Mouse (Mus musculus) forebrain, embryonic 14.5 days (tissue): ENCODE measurements around the gene Cep164. TPM values are rescaled to one million over a fixed set of nuclear protein-coding genes. Genes with fewer than 3 reads are reported as not detected.
A peak's percentile ranks its signal among the peaks of the same experiment; 100 is the strongest.

Experiments used
- ATAC-seq: fragments of 200-750 bp; cut with Nextera tagmentation; 2 replicates; pipeline ENCODE4 v1.8.0; 2017; ENCODE audit warnings: mild to moderate bottlenecking, moderate library complexity
- DNase-seq: peaks from one replicate; pipeline ENCODE4 v3.0.0-alpha.2; 2015; ENCODE audit warnings: low spot score
- H3K27ac ChIP-seq: fragments of 300-500 bp; sonication (generic); 2 replicates; pipeline ENCODE4 v1.5.1; 2014; ENCODE audit warnings: low read depth, mild to moderate bottlenecking, control low read depth, low read length, moderate library complexity
- H3K27me3 ChIP-seq: fragments of 300-500 bp; sonication (generic); replicated peaks from 2 replicates; pipeline ENCODE4 v1.6.1; 2014; ENCODE audit warnings: low read length, control low read depth, mixed read lengths; ENCODE audit not compliant: control insufficient read depth, insufficient read depth
- H3K36me3 ChIP-seq: fragments of 300-500 bp; sonication (generic); 2 replicates; pipeline ENCODE4 v1.6.1; 2014; ENCODE audit warnings: low read length, control low read depth; ENCODE audit not compliant: control insufficient read depth, insufficient read depth
- H3K4me1 ChIP-seq: fragments of 300-500 bp; sonication (generic); 2 replicates; pipeline ENCODE4 v1.6.1; 2014; ENCODE audit warnings: antibody characterized with exemption, low read length, control low read depth; ENCODE audit not compliant: control insufficient read depth, insufficient read depth
- H3K4me2 ChIP-seq: fragments of 300-500 bp; sonication (generic); 2 replicates; pipeline ENCODE4 v1.6.1; 2014; ENCODE audit warnings: mild to moderate bottlenecking, control low read depth, low read length
- H3K4me3 ChIP-seq: fragments of 300-500 bp; sonication (generic); 2 replicates; pipeline ENCODE4 v1.5.1; 2014; ENCODE audit warnings: low read depth, low read length, control low read depth
- H3K9ac ChIP-seq: fragments of 300-500 bp; sonication (generic); 2 replicates; pipeline ENCODE4 v1.6.1; 2014; ENCODE audit warnings: mild to moderate bottlenecking, low read length, control low read depth, moderate library complexity
- H3K9me3 ChIP-seq: fragments of 300-500 bp; sonication (generic); replicated peaks from 2 replicates; pipeline ENCODE4 v1.6.1; 2016; ENCODE audit warnings: low read length, control low read depth, mixed read lengths; ENCODE audit not compliant: control insufficient read depth
- WGBS: fragments of 180-500 bp; shearing (Covaris S2); extraction: QIAGEN DNeasy Blood & Tissue Kit; methylation state at CpG from one replicate; pipeline ENCODE4 v1.1.7; 2014; 5-methylcytosine and 5-hydroxymethylcytosine counted together
- polyA plus RNA-seq: library from polyadenylated mRNA; unstranded; fragments of >200 nt; fragmentation: Nextera tagmentation; extraction: Ambion mirVana; gene quantifications from 2 replicates; pipeline ENCODE4 v1.2.1, GENCODE M21; 2014

Gene Cep164
- polyA plus RNA-seq, 1 experiment from 2014 or later, result 7.7 TPM

- ATAC-seq, result no peak
- WGBS, result 90% methylated on average over 8 of the region's 8 CpGs
- H3K27ac ChIP-seq, result no peak overlapping the region
- H3K9ac ChIP-seq, result no peak overlapping the region
- H3K4me1 ChIP-seq, result no peaks in the 10 kb centered on the region
- H3K4me3 ChIP-seq, result no peak overlapping the region
- peaks cover 28% of the 10 kb centered on the region for H3K36me3 ChIP-seq
- H3K27me3 ChIP-seq, result no peaks in the 10 kb centered on the region
- H3K4me2 ChIP-seq, result no peak overlapping the region
- H3K9me3 ChIP-seq, result no peaks in the 10 kb centered on the region
- DNase-seq, result no peak
These were observed 61.3 kb downstream of the Cep164 start for GRCm38 (mm10) chr9:45767155-45767554.

- H3K4me3 ChIP-seq, result no peak overlapping the region
- H3K27ac ChIP-seq, result no peak overlapping the region
- H3K27me3 ChIP-seq, result no peaks in the 10 kb centered on the region
- H3K4me2 ChIP-seq, result no peak overlapping the region
- H3K9ac ChIP-seq, result no peak overlapping the region
- DNase-seq, result no peak
- peaks cover 19% of the 10 kb centered on the region; the same call in 1 of the 2 replicates for H3K36me3 ChIP-seq
- WGBS, result 87% methylated on average over 6 of the region's 6 CpGs
- ATAC-seq, result no peak
- no peaks in the 10 kb centered on the region for H3K4me1 ChIP-seq
- H3K9me3 ChIP-seq, result no peaks in the 10 kb centered on the region
These were observed 62.3 kb downstream of the Cep164 start for GRCm38 (mm10) chr9:45766195-45766594.

- Histone ChIP-seq H3K4me2 (no peak overlapping the region), H3K27ac (no peak overlapping the region), H3K36me3 (peaks cover 19% of the 10 kb centered on the region), H3K4me3 (no peak overlapping the region), H3K4me1 (no peaks in the 10 kb centered on the region), H3K9ac (no peak overlapping the region), H3K27me3 (no peaks in the 10 kb centered on the region), H3K9me3 (no peaks in the 10 kb centered on the region)
- 33% methylated on average over 8 of the region's 8 CpGs for WGBS
- DNase-seq (peak; percentile 89), ATAC-seq (peak; percentile 70)
These were observed 73.9 kb downstream of the Cep164 start for GRCm38 (mm10) chr9:45754452-45755091.

GRCm38 (mm10) chr9:45749917-45750316 is 78.6 kb downstream of the Cep164 start:
- Histone ChIP-seq H3K4me3 (no peak overlapping the region), H3K27ac (no peak overlapping the region), H3K36me3 (peaks cover 19% of the 10 kb centered on the region), H3K9ac (no peak overlapping the region), H3K4me2 (no peak overlapping the region), H3K9me3 (no peaks in the 10 kb centered on the region), H3K27me3 (no peaks in the 10 kb centered on the region), H3K4me1 (no peaks in the 10 kb centered on the region)
- WGBS, result 96% methylated on average over 4 of the region's 4 CpGs
- DNase-seq (no peak), ATAC-seq (no peak)

- H3K27ac ChIP-seq, result no peak overlapping the region
- ATAC-seq (no peak), DNase-seq (no peak)
- H3K27me3 ChIP-seq, result no peaks in the 10 kb centered on the region
- H3K4me3 ChIP-seq, result no peak overlapping the region
- no peaks in the 10 kb centered on the region for H3K9me3 ChIP-seq
- H3K36me3 ChIP-seq, result peaks cover 15% of the 10 kb centered on the region
- WGBS, result 66% methylated on average over 7 of the region's 7 CpGs
- no peak overlapping the region for H3K9ac ChIP-seq
- no peak overlapping the region for H3K4me2 ChIP-seq
- H3K4me1 ChIP-seq, result peaks cover under 1% of the 10 kb centered on the region; the same call in 1 of the 2 replicates
These were observed 83.0 kb downstream of the Cep164 start for GRCm38 (mm10) chr9:45745451-45745850.

- ATAC-seq, result no peak
- H3K4me3 ChIP-seq, result no peak overlapping the region
- no peaks in the 10 kb centered on the region for H3K27me3 ChIP-seq
- H3K9ac ChIP-seq, result no peak overlapping the region
- peak; percentile 34 for DNase-seq
- H3K27ac ChIP-seq, result peak overlapping the region; percentile 67; the same call in 1 of the 2 replicates
- peaks cover 13% of the 10 kb centered on the region; the same call in 1 of the 2 replicates for H3K36me3 ChIP-seq
- peaks cover 15% of the 10 kb centered on the region for H3K4me1 ChIP-seq
- no peaks in the 10 kb centered on the region for H3K9me3 ChIP-seq
- no peak overlapping the region for H3K4me2 ChIP-seq
- 59% methylated on average over 2 of the region's 2 CpGs for WGBS
These were observed 87.9 kb downstream of the Cep164 start for GRCm38 (mm10) chr9:45740584-45740980.

GRCm38 (mm10) chr9:45739702-45740583 is 88.5 kb downstream of the Cep164 start:
- Histone ChIP-seq H3K27me3 (no peaks in the 10 kb centered on the region), H3K27ac (peak overlapping the region; percentile 67), H3K4me2 (peak overlapping the region; percentile 14; the same call in 1 of the 2 replicates), H3K36me3 (peaks cover 13% of the 10 kb centered on the region; the same call in 1 of the 2 replicates), H3K4me3 (no peak overlapping the region), H3K9me3 (no peaks in the 10 kb centered on the region), H3K9ac (no peak overlapping the region), H3K4me1 (peaks cover 15% of the 10 kb centered on the region)
- WGBS, result 57% methylated on average over 17 of the region's 17 CpGs
- ATAC-seq (peak; percentile 63), DNase-seq (peak; percentile 80)

GRCm38 (mm10) chr9:45739001-45739701 is 89.3 kb downstream of the Cep164 start:
- Histone ChIP-seq H3K9me3 (no peaks in the 10 kb centered on the region), H3K4me2 (peak overlapping the region; percentile 14; the same call in 1 of the 2 replicates), H3K36me3 (peaks cover 13% of the 10 kb centered on the region; the same call in 1 of the 2 replicates), H3K27me3 (no peaks in the 10 kb centered on the region), H3K4me1 (peaks cover 15% of the 10 kb centered on the region), H3K27ac (peak overlapping the region; percentile 67), H3K4me3 (no peak overlapping the region), H3K9ac (no peak overlapping the region)
- 58% methylated on average over 12 of the region's 12 CpGs for WGBS
- ATAC-seq (peak; percentile 69), DNase-seq (no peak)
